Mouse (Mus musculus) CH12.LX (cell line): ENCODE results near the gene Zfp628. TPM values are rescaled to one million over a fixed set of nuclear protein-coding genes. Genes with fewer than 3 reads are reported as not detected.

Source experiments
- DNase-seq: peaks from one replicate; pipeline ENCODE4 v3.0.0-alpha.2; 2013; ENCODE audit errors: extremely low read depth
- H3K27ac ChIP-seq: 2 replicates; pipeline ENCODE4 v1.5.1; 2012; ENCODE audit warnings: low read depth, mild to moderate bottlenecking, control low read depth, moderate library complexity; ENCODE audit not compliant: insufficient read depth
- H3K27me3 ChIP-seq: replicated peaks from 2 replicates; pipeline ENCODE3; 2012; ENCODE audit warnings: inconsistent platforms
- H3K36me3 ChIP-seq, 2 experiments: replicated peaks in 1 of 2; 2 replicates each; pipeline versions ENCODE3 to v1.6.1; 2012; ENCODE audit warnings: inconsistent platforms in 1 of 2, low read length in 1 of 2, mild to moderate bottlenecking in 1 of 2, mixed read lengths in 1 of 2, moderate library complexity in 1 of 2; ENCODE audit not compliant: control insufficient read depth in 1 of 2, insufficient read depth in 1 of 2
- H3K4me1 ChIP-seq, 2 experiments: 2 replicates each; pipeline ENCODE4 v1.6.1; 2012; ENCODE audit warnings: inconsistent platforms in 1 of 2, moderate library complexity in 1 of 2; ENCODE audit not compliant: insufficient read depth in 2 of 2, control insufficient read depth in 1 of 2
- H3K4me2 ChIP-seq: 2 replicates; pipeline ENCODE4 v1.6.1; 2012; ENCODE audit warnings: low read depth, mild to moderate bottlenecking, control low read depth; ENCODE audit not compliant: poor library complexity, insufficient read depth, severe bottlenecking
- H3K4me3 ChIP-seq, 3 experiments: fragments of 150-350 bp in 1 of 3; sonication (generic) in 1 of 3; replicated peaks in 1 of 3; 2 replicates each; pipeline versions ENCODE3 to v1.5.1; 2011 to 2012; ENCODE audit warnings: low read depth in 2 of 3, low read length in 2 of 3, mild to moderate bottlenecking in 2 of 3, moderate library complexity in 2 of 3, control low read depth in 1 of 3, improper control_type of control experiment in 1 of 3, inconsistent platforms in 1 of 3, mixed read lengths in 1 of 3; ENCODE audit not compliant: poor library complexity in 1 of 3
- H3K79me2 ChIP-seq: replicated peaks from 2 replicates; pipeline ENCODE4 v1.6.1; 2012; ENCODE audit warnings: mild to moderate bottlenecking, moderate library complexity; ENCODE audit not compliant: control insufficient read depth, poor library complexity, insufficient read depth, severe bottlenecking; ENCODE audit errors: extremely low read depth
- H3K9ac ChIP-seq: 2 replicates; pipeline ENCODE4 v1.6.1; 2012; ENCODE audit warnings: low read depth, mild to moderate bottlenecking, control low read depth, moderate library complexity; ENCODE audit not compliant: insufficient read depth
- H3K9me3 ChIP-seq: replicated peaks from 2 replicates; pipeline ENCODE3; 2012; ENCODE audit warnings: low read length, inconsistent platforms, mixed read lengths
- BHLHE40 ChIP-seq: IDR thresholded peaks from 2 replicates; pipeline ENCODE4 v1.6.1; 2011; ENCODE audit warnings: mild to moderate bottlenecking, low read depth, low read length, improper control_type of control experiment
- CHD1 ChIP-seq: IDR thresholded peaks from 2 replicates; pipeline ENCODE4 v1.6.1; 2012; ENCODE audit warnings: low read depth, low read length, improper control_type of control experiment, inconsistent platforms
- E2F4 ChIP-seq: IDR thresholded peaks from 2 replicates; pipeline ENCODE4 v1.6.1; 2011; ENCODE audit warnings: low read depth, low read length, improper control_type of control experiment; ENCODE audit not compliant: insufficient replicate concordance
- ELF1 ChIP-seq: IDR thresholded peaks from 2 replicates; pipeline ENCODE4 v1.6.1; 2014; ENCODE audit warnings: low read depth, mild to moderate bottlenecking, inconsistent platforms, low read length, improper control_type of control experiment
- GABPA ChIP-seq: IDR thresholded peaks from 2 replicates; pipeline ENCODE4 v1.6.1; 2012; ENCODE audit warnings: low read depth, low read length, improper control_type of control experiment, inconsistent platforms; ENCODE audit not compliant: insufficient replicate concordance
- MAX ChIP-seq: IDR thresholded peaks from 2 replicates; pipeline ENCODE4 v1.6.1; 2011; ENCODE audit warnings: low read length, improper control_type of control experiment
- MAZ ChIP-seq: IDR thresholded peaks from 2 replicates; pipeline ENCODE4 v1.6.1; 2012; ENCODE audit warnings: low read depth, mild to moderate bottlenecking, inconsistent platforms, low read length, improper control_type of control experiment, moderate library complexity
- MEF2A ChIP-seq: IDR thresholded peaks from 2 replicates; pipeline ENCODE4 v1.6.1; 2014; ENCODE audit warnings: low read depth, mild to moderate bottlenecking, inconsistent platforms, low read length, improper control_type of control experiment, borderline replicate concordance
- MYC ChIP-seq: IDR thresholded peaks from 2 replicates; pipeline ENCODE4 v1.6.1; 2011; ENCODE audit warnings: low read depth, mild to moderate bottlenecking, improper control_type of control experiment, low read length
- NELFE ChIP-seq: IDR thresholded peaks from 2 replicates; pipeline ENCODE4 v1.6.1; 2011; ENCODE audit warnings: low read depth, low read length, improper control_type of control experiment
- NRF1 ChIP-seq: IDR thresholded peaks from 2 replicates; pipeline ENCODE4 v1.6.1; 2014; ENCODE audit warnings: low read depth, mild to moderate bottlenecking, inconsistent platforms, low read length, improper control_type of control experiment, moderate library complexity
- RAD21 ChIP-seq: IDR thresholded peaks from 2 replicates; pipeline ENCODE4 v1.6.1; 2011; ENCODE audit warnings: low read depth, mild to moderate bottlenecking, low read length, improper control_type of control experiment, moderate library complexity
- RCOR1 ChIP-seq: conservative IDR thresholded peaks from 2 replicates; pipeline ENCODE4 v1.6.1; 2012; ENCODE audit warnings: low read depth, mild to moderate bottlenecking, inconsistent platforms, low read length, improper control_type of control experiment
- UBTF ChIP-seq: IDR thresholded peaks from 2 replicates; pipeline ENCODE4 v1.6.1; 2012; ENCODE audit warnings: low read depth, mild to moderate bottlenecking, inconsistent platforms, low read length, improper control_type of control experiment, moderate library complexity
- USF1 ChIP-seq: IDR thresholded peaks from 2 replicates; pipeline ENCODE4 v1.6.1; 2014; ENCODE audit warnings: low read depth, mild to moderate bottlenecking, inconsistent platforms, low read length, improper control_type of control experiment
- ZKSCAN1 ChIP-seq: IDR thresholded peaks from 2 replicates; pipeline ENCODE4 v1.6.1; 2012; ENCODE audit warnings: low read depth, inconsistent platforms, low read length, improper control_type of control experiment, borderline replicate concordance
- dilution Hi-C: fragments of 300-500 bp; cut with MboI; formaldehyde crosslinking; loops from 2 replicates; pipeline ENCODE4 v1.14.3; 2020; ENCODE audit warnings: low sequenced_read_pairs; ENCODE audit not compliant: extremely low pct_unique_long_range_greater_than_20kb, extremely low pct_ligation_motif_present
- in situ Hi-C: fragments of 300-500 bp; cut with MboI; formaldehyde crosslinking; loops from 3 replicates; pipeline ENCODE4 v1.14.3; 2019; ENCODE audit warnings: low sequenced_read_pairs, low pct_ligation_motif_present, low pct_unique_long_range_greater_than_20kb, mixed read lengths
- polyA plus RNA-seq: library from polyadenylated mRNA; unstranded; fragments of >175 nt; gene quantifications from 2 replicates; pipeline ENCODE4 v1.2.1, GENCODE M21; 2012; ENCODE audit warnings: low read depth; ENCODE audit not compliant: insufficient read length
- total RNA-seq, 2 experiments: library from RNA; depleted of rRNA; stranded (reverse); fragments of 300-350 nt in 1 of 2; fragments of >200 nt in 1 of 2; gene quantifications; 2 replicates each; pipeline ENCODE4 v1.2.3; 2012 to 2014

Zfp628 gene
- total and polyA plus RNA-seq, 3 experiments: 0.87 to 9.4 (median 2.2) TPM

DNA sequence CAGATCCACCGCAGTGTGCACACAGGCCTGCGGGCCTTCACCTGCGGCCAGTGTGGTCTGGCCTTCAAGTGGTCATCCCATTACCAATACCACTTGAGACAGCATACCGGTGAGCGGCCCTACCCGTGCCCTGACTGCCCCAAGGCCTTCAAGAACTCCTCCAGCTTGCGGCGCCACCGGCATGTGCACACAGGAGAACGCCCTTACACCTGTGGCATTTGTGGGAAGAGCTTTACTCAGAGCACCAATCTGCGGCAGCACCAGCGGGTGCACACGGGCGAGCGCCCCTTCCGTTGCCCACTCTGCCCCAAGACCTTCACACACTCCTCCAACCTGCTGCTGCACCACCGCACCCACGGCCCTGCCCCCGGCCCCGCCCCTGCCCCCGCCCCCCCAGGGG is 4.1 kb downstream of the Zfp628 start:
- Histone ChIP-seq H3K79me2 (no peaks in the 10 kb centered on the region), H3K36me3 (peaks cover 34 to 50% of the 10 kb centered on the region in 2 experiments), H3K9me3 (no peaks in the 10 kb centered on the region), H3K4me3 (no peak overlapping the region), H3K4me1 (peaks cover 13 to 20% of the 10 kb centered on the region in 2 experiments), H3K4me2 (no peak overlapping the region), H3K27me3 (no peaks in the 10 kb centered on the region), H3K27ac (no peak overlapping the region), H3K9ac (no peak overlapping the region)
- dilution Hi-C loops (no loop called here), in situ Hi-C loops (no loop called here)
- no peak for DNase-seq
- TF ChIP-seq CHD1 (no peak), BHLHE40 (no peak), RAD21 (no peak), RCOR1 (no peak), ZKSCAN1 (no peak)

DNA sequence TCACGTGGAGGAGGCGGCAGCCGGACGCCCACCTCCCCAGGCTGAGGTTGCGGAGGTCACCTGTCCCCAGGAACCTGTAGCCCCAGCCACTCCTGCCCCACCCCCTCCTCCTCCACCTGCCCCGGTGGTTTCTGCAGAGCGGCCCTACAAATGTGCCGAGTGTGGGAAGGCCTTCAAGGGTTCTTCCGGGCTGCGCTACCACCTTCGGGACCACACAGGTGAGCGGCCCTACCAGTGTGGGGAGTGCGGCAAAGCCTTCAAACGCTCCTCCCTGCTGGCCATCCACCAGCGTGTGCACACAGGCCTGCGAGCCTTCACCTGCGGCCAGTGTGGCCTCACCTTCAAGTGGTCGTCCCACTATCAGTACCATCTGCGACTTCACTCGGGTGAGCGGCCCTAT is 5.0 kb downstream of the Zfp628 start:
- TF ChIP-seq MEF2A: no peak
- TF ChIP-seq MAX: no peak
- no peak for TF ChIP-seq NELFE
- TF ChIP-seq UBTF: no peak
- no peak for TF ChIP-seq E2F4
- no peak for TF ChIP-seq RAD21
- no peak for TF ChIP-seq NRF1
- TF ChIP-seq MYC: no peak
- TF ChIP-seq CHD1: no peak
- TF ChIP-seq USF1: no peak
- no peak for TF ChIP-seq MAZ
- no peak for TF ChIP-seq GABPA
- no peak for TF ChIP-seq BHLHE40
- TF ChIP-seq ELF1: no peak
- no peak for DNase-seq
- no peaks in the 10 kb centered on the region for H3K79me2 ChIP-seq
- no peaks in the 10 kb centered on the region for H3K9me3 ChIP-seq
- H3K36me3 ChIP-seq: peaks cover 34 to 50% of the 10 kb centered on the region in 2 experiments
- H3K9ac ChIP-seq: no peak overlapping the region
- H3K4me1 ChIP-seq: peaks cover 10 to 25% of the 10 kb centered on the region in 2 experiments
- H3K27ac ChIP-seq: no peak overlapping the region
- H3K4me2 ChIP-seq: no peak overlapping the region
- no peaks in the 10 kb centered on the region for H3K27me3 ChIP-seq
- dilution Hi-C loops (no loop called here), in situ Hi-C loops (no loop called here)
- no peak overlapping the region for H3K4me3 ChIP-seq
